Mouse (Mus musculus): Measurements from ENCODE around the gene Dph7.

- TF ChIP-seq EP300 (IDR thresholded peaks at IDR 0.05; ENCODE audit: low read depth): no peak
- TF ChIP-seq CTCF (IDR thresholded peaks at IDR 0.05; ENCODE audit: low read depth): no peak
Observed at GRCm38 (mm10) chr2:24987762-24988161, 25.6 kb downstream of the Dph7 start.

Measured in liver, postnatal 0 days (tissue).